Mouse (Mus musculus): ENCODE measurements around the gene Gch1. TPM values are rescaled to one million over a fixed set of nuclear protein-coding genes. Genes with fewer than 3 reads are reported as not detected.
"Not testable (repeated sequence)": the region's sequence is repeated elsewhere in the genome, so short reads cannot be mapped to it uniquely, and the experiment has no call there.

Gene Gch1
- total RNA-seq, 2 experiments from 2014 or later, result 0.80 to 0.91 TPM

DNA sequence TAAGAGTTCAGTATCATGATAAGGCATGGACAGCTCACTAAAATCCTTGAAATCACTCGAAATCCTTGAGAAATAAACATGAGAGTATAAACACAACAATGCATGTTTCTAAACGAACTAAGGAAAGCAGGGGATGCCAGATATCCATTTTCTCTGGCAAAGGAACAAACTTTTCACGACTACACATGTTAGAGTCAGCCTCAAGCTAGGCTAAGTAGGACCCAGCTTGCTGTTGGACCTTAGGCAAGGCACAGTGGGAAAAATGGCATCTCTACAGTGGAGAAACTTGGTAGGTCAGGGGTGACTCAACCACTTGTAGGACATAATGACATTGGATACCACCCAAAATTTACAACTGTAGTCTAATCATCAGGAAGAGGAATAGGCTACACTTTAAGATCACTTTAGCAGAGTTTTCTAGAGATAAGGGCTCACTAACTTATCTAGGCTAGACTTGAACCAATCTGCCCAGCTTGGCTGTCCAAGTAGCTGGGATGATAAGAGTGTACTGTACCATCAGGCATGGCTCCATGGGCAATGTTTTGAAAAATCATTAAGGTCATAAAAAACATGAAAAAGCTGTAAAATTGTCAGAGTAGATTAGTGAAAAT, 18.6 kb downstream of the Gch1 start:
- no peak for DNase-seq (ENCODE audit: low spot score in 2 of 2)

DNA sequence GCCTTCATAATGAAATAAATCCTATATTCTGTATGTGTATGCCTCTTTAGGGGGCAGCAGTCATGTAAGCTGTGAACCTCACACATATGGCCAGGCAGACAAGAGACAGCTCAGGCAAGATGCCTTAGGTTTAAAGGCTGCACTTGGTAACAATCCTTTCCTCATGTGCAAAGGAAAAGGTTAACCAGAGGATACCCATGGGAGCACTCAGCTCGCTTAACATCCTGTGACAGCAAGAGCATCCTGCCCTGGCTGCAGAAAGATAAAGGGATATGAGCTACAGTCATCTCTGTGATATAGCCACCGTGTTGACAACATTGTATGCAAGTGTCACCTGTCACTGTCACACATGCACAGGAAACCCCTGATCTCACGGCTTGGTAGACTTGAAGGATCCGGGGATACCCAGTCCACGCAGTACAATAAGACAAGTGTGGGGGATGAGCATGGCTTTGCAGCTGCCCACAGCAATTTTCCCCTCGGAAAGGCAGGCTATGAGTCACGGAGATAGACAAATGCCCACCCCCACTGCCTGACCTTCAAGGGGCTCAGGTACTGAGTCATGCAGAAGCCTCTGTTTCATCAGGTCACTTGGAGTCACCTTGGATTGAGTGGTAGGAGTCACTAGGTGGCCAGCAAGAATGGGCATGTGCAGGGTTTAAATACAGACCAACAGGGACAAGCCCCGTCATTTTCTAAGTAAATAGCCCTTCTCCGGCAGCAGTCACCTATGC, 19.4 kb downstream of the Gch1 start:
- no peak for DNase-seq (ENCODE audit: low spot score in 2 of 2)

DNA sequence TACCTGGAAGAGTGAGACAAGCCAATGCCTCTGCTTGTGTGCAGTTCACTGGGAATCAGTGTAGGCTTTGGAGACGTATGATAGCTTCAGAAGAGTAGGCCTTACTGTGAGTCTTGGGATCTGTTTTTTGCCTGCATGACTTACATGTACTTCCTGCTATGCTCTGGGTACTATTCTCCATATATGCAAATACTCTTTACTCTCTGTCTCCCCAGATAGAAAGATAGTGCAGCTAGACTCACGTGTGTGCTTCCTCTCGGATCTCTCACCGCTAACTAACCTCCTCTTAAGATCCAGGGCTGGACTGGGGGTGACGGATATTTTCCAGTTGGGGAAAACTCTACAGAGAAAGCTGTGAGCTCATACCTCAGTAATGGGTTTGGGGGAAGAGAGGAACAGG, 23.5 kb downstream of the Gch1 start:
- no peak for DNase-seq (ENCODE audit: low spot score in 2 of 2)

DNA sequence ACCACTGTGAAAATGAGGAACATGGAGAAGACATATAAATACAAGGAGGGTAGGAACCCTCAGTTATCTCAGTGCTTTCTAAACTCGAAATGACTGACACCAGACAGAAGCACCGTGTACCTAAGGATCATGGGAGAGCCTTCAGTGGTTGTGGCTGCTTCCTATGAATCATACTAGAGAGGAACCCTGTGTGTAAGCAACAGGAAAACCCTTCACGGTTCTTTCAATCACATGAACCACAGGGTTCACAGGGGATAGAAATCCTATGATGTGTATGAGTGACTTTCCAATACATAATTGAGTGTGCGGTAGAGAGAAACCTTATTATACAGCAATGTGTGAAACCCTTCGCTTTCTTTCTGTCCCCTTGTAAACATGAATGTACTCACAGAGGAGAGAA, 24.1 kb downstream of the Gch1 start:
- no peak for DNase-seq (ENCODE audit: low spot score in 2 of 2)

DNA sequence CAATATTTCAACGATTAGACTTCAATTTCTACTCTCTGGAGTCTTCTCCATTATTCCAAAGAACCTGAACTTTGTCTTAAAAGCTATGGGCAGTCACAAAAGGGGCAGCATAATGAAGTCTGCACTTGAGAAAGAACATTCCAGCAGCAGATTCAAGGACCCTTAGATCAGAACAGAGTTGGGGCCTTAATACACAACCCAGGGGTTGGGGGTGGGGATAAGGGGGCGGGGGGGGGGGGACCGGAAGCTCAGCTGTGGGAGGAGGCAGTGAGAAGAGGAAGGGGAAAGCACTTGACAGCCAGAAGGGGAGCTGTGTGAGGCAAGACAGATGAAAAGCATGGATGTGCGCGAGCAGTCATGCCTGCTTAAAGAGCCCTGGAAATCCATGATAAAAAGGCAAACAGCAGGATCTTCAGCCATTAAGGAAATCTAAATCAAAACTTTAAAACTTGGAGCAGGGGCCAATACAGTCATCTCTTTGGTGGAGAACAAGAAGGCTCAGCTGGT, 27.2 kb downstream of the Gch1 start:
- no peak for DNase-seq (ENCODE audit: low spot score in 2 of 2)

DNA sequence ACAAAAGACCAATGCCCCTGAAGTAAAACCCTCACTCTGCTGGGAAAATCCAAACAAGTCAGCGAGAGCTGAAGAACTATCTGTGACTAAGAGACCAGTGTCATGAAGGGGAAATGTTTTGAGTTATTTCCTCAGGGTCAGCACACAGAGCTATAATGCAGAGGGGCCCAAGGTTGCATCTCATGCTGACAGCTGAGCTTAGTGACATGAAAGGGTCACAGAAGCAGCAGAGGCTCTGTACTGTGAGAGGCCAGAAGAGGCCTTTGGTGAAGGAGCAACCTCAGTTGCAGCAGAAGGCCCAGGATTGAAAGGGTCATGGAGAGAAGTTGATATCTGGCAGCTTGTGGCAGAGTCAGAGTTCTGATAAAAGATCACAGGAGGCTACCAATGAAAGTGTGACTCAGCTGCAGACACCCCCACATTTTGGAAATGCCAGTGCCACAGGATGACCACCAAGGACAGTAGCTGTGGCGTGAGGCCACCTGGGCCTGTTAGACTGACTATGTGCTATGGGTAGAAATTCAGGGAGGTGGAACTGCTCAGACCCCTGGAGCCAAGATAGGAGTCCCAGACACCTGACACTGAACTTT, 29.1 kb downstream of the Gch1 start:
- no peak for DNase-seq (ENCODE audit: low spot score in 2 of 2)

DNA sequence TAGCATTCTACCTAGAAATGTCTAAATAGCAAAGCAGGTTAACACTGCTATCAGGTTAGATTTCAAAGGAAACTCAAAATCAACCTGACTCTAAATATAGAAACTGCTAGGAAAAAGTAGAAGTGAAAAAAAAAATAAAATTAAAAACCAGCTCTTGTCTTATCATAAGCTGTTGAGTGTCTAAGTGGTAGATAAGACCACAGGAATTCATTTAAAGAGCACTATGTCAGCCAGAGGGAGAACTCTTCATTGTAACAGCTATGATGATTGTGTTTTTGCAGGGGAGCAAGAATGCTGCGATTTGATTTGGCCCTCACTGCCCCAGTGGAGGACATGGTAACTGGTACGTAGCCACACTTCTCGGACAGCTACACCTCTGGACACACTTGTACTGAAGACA, 34.9 kb downstream of the Gch1 start:
- no peak for DNase-seq (ENCODE audit: low spot score in 2 of 2)

DNA sequence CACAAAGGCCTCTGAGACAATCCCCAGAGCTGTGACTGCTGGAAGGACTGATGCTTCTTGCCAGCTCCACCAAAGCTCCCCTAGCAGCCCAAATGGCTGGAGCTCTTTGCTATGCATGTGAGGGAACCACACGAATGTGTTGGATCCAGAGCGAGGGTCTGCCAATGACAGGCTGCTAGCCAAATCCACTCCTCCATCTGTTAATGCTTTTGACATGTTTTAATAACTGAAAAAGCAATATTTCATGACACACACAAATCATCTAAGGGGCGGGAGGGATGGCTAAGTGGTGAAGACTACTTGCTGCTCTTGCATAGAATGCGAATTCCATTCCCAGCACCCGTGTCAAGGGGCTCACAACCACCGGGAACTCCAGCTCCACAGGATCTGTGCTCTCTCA, 37.9 kb downstream of the Gch1 start:
- no peak for DNase-seq (ENCODE audit: low spot score in 2 of 2)

DNA sequence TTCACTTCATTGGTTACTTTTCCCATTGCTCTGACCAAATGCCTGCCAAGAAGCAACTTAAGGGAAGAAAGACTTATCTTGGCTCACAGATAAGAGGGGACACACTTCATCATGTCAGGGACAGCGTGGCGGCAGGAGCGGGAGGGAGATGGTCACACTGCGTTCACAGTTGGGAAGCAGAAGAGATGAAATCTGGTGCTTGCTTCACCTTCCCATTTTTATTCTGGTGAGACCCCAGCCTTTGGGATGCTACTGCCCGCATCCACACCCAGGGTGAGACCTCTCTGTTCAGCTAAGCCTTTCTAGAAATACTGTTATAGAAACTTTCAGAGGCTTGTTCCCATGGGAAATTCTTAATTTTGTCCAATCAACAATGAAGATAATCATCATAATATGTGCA, 44.9 kb downstream of the Gch1 start:
- DNase-seq (ENCODE audit: low spot score in 2 of 2), result no peak

DNA sequence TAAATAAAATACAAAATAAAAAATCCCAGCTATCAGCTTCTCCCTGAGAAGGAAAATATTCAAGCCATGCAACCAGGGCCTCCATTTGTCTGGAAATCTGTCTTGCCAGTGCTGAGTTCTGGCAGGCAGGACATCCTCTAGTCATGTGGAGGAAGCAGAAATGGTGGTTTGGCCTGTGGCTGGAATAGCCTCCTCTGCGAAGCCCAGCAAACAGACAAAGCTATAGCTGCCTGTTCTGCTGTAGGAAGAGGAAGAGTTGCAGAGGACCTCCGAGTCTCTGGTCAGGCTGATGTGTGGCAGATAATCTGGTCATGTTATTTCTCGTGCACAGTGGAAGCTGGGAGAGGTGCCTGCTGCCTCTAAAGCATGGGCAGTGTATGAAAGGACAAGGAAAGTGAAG, 50.4 kb downstream of the Gch1 start:
- DNase-seq (ENCODE audit: low spot score in 2 of 2), result no peak

DNA sequence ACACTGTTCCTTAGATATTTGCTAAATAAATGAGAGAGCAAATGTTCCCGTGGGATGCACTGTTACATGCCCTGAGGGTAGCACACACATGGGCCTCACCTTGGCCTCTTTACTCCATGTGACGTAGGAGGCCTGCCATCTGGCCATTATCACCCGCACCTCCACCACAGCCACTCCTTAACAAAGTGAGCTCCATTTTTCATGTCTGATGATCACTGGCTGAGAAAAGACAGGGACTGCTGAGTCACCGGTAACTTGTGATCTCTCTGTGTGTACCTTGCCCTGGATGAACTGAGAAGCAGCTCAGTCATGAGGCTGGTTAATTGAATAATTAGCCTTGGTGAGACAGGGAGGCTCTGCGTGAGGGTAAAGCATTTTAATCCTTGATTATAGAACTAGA, 52.6 kb downstream of the Gch1 start:
- no peak for DNase-seq (ENCODE audit: low spot score in 2 of 2)

DNA sequence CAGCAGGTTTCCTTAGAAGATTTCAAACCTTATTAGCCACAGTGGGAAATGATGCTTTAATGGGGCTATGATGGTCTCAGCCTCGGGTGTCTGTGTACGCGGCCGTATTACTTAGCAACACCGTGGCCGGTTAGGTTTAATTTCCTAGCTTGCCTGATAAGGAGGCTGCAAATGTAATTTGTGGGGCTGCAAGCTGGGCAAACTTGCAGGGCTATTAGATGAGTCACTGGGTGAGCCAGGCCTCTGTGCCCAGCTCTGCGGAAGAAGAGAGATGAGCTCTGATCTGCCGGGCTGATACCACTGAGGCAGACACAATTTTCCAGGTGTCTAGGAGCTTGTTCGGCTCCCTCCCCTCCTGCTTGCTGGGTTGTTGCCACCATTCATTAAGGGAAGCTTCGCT, 55.3 kb downstream of the Gch1 start:
- DNase-seq (ENCODE audit: low spot score in 2 of 2), result no peak

DNA sequence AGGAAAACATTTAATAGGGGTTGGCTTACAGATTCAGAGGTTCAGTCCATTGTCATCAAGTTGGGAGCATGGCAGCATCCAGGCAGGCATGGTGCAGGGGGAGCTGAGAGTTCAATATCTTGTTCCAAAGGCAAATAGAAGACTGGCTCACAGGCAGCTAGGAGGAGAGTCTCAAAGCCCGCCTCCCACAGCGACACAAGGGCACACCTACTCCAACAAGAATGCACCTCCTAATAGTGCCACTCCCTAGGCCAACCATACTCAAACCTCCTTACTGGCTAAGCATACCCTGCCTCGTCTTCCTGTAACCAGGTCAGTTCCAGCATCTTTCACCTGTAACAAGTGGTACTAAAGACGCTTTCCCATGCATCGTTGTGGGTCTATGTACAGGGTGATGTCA, 61.2 kb downstream of the Gch1 start:
- DNase-seq (ENCODE audit: low spot score in 2 of 2), result no peak

DNA sequence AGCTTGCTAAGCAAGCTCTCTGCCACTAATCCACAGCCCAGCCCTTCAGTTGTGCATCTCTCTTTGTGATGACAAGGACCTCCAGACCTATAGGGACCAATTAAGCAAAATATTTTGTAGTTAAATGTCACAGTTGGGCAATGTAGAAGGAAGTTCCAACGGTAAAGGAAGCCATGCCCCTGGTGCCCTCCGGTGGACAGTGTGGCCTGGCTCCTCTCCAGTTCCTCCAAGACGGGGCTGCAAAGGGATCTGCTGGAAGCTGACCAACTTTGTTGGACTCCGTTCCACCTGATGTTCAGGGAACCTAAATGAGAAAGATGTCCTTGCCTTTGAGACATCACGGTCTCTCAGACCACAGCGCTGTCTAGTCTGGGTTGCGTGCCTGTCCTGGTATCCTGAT, 71.7 kb downstream of the Gch1 start:
- no peak for DNase-seq (ENCODE audit: low spot score in 2 of 2)

DNA sequence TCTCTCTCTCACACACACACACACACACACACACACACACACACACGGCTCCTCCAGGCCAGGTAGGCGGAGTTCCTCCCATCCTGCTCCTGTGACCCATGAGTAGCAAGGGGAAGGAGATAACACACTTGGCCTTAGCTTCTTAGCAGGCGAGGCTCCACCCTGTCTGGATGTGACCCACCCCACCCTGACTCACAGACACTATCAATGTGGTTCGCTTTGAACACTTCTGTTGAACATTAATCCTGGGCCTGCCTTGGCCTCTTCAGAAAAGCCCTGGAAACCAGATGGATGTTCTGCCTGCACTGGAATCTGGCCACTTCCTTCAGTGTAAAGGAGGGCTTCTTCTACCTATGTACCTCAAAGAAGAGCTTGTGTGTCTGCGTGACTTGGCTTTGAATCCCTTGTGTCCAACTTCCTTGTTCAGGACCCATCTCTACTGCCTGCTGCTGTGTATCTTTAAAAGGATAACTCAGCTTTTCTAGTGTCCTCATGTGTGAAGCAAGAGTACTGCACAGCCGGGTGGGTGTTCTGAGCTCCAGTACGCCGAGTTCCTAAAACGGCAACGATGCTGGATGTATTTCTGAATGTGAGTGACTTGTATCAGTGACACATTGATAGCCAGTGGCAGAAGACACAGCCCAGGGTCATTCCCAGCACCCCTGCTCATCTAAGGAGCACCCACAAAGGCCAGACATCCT, 73.0 kb downstream of the Gch1 start:
- no peak for DNase-seq (ENCODE audit: low spot score in 2 of 2)

DNA sequence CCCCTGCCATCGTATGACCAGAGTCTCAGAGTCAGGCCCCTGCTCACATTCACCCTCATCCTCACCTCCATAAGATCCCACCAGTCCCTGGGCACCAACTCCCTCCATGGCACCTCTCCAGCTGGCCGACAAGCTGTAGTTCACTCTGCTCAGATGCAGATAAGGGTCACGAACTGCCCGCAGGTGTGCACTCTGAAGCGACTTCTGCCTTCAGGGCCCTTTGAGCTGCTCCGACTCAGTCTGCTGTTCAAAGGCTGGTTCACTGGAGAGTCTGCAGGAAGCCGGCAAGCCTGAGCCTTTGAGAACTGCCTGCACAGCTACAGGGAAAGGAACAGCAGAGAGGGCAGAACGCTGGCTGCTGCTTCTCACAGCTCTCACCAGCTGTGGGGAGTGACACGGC, 74.1 kb downstream of the Gch1 start:
- DNase-seq (ENCODE audit: low spot score in 2 of 2), result no peak

DNA sequence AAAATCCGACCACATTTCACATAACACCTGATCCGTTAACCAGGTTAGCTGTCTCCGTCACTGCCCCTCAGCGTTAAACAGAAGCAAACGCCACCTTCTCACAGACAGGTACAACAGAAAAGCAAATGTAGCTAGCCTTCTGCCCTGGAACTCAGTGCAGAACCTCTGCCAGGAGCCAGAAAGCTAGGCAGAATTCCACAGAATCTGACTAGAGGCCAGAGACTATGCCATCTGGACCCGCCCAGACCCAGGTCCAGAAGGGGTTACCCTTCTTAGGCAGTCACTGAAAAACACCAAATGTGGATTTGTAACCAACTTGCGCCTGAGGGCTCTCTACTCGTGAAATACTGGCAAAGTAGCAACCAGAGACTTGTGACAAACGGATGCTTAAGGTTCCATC, 77.9 kb downstream of the Gch1 start:
- no peak for DNase-seq (ENCODE audit: low spot score in 2 of 2)

DNA sequence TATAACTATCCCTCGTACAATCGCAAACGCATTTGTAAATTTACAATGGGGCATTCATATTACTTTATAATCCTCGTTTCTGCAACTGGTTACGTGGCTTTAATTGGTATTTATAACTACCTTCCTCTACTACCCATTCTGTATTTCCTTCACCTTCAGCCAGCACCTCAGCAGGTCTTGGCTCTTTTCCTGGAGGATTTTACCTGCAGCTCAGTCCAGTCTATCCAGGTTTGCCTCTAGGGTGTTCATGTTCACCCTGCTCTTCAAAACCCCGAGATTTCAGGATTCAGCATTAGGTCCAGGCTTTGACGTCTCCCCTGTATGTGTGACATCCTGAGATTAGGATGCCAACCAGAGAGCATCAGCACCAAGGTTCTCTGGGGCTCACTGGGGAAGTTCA, 78.8 kb downstream of the Gch1 start:
- not testable (repeated sequence) for DNase-seq (ENCODE audit: low spot score in 2 of 2)

DNA sequence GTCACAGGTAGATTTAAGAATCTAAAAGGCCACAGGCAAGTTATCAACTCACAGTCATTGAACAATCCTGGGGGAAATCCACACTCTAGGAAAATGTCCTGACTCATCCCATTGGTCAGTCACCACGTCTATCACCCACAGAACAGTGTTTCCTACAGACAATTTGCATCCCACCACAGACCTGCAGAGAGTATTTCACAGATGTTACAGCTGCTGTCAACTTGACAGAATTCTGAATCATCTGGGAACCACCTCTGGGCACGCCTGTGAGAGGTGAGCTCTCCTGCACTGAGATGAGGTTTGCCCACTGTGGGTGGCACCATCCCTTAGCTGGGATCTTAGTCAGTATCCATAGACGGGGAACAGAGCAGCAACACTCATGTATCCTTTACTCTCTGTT, 81.8 kb downstream of the Gch1 start:
- DNase-seq (ENCODE audit: low spot score in 2 of 2), result no peak

DNA sequence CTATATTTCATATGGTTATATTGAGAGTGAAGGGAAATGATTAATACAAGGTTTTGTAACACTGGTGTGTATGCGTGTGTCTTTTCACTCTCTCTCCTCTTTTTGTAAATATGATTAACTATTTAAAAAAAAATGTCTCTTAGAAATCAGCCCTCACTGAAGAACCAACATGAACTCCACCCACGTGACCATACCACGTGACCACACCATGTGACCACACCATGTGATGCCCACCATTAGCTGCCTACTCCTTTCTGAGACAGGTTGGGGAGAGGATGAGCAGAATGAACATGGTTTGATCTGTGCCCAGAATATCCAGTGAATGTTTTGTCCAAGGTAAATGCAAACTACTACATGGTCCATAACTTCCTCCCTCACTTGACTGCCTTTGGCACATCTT, 83.5 kb downstream of the Gch1 start:
- DNase-seq (ENCODE audit: low spot score in 2 of 2), result no peak

DNA sequence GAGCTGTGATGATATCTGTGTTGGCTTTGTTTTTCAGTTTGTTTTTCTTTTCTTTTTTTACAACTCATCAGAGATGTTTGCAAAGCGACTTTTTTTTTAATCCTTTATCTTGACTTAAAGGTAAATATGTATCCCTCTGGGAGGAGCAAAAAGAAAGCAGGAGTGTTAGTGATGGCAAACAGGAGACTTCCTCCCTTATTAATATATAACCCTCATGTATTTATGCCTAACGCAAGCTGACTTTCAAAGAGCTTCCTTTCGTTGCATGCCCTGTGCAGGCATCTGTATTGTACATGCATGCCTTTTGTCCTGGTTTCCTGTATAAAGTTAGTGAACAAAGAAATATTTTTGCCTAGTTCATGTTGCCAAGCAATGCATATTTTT, 84.0 kb downstream of the Gch1 start:
- no peak for DNase-seq (ENCODE audit: low spot score in 2 of 2)

Measured in left cerebral cortex, adult 18-20 months (tissue).